Mouse (Mus musculus): Measurements from ENCODE around the gene Gpr55. TPM values are rescaled to one million over a fixed set of nuclear protein-coding genes. Genes with fewer than 3 reads are reported as not detected.

The Gpr55 gene
- polyA plus RNA-seq, 1 experiment from 2014 or later = not detected

Other genes starting within 250 kb of the Gpr55 start
- 1.0 and 1.2 TPM in 2 replicates for gene A630001G21Rik, start 182.4 kb downstream of the Gpr55 start, polyA plus RNA-seq (2016; fragmentation: Nextera tagmentation; extraction: Ambion mirVana)
- 24.2 and 31.6 TPM in 2 replicates for gene Cab39, start 167.6 kb downstream of the Gpr55 start, polyA plus RNA-seq (2016; fragmentation: Nextera tagmentation; extraction: Ambion mirVana)
- gene Itm2c, start 66.7 kb downstream of the Gpr55 start, polyA plus RNA-seq (2016; fragmentation: Nextera tagmentation; extraction: Ambion mirVana) = 193 and 231 TPM in 2 replicates
- not detected in 2 replicates for gene 4933407L21Rik, start 32.5 kb downstream of the Gpr55 start, polyA plus RNA-seq (2016; fragmentation: Nextera tagmentation; extraction: Ambion mirVana)
- not detected in 2 replicates for gene Spata3, start 55.8 kb upstream of the Gpr55 start, polyA plus RNA-seq (2016; fragmentation: Nextera tagmentation; extraction: Ambion mirVana)
- gene 2810459M11Rik, start 84.9 kb upstream of the Gpr55 start, polyA plus RNA-seq (2016; fragmentation: Nextera tagmentation; extraction: Ambion mirVana) = 1.1 and 4.7 TPM in 2 replicates
- 191 and 198 TPM in 2 replicates for gene Psmd1, start 103.4 kb upstream of the Gpr55 start, polyA plus RNA-seq (2016; fragmentation: Nextera tagmentation; extraction: Ambion mirVana)
- gene Htr2b, start 151.0 kb upstream of the Gpr55 start, polyA plus RNA-seq (2016; fragmentation: Nextera tagmentation; extraction: Ambion mirVana) = 0.40 and 0.51 TPM in 2 replicates
- 0.24 TPM in 1 of 2 replicates, not detected in the other for gene Gm21972, start 172.6 kb upstream of the Gpr55 start, polyA plus RNA-seq (2016; fragmentation: Nextera tagmentation; extraction: Ambion mirVana)
- 17.0 and 21.6 TPM in 2 replicates for gene Armc9, start 193.8 kb upstream of the Gpr55 start, polyA plus RNA-seq (2016; fragmentation: Nextera tagmentation; extraction: Ambion mirVana)

Data from heart, embryonic 10.5 days (tissue).